Mouse (Mus musculus) liver, postnatal 0 days (tissue): ENCODE measurements at regions not wholly inside any gene's neighbourhood (a gene's known extent, or its start where the extent isn't known, plus 50 kb on each side); places are given as distances from the start of the nearest gene placed in this dataset.
"Not testable (repeated sequence)": the region's sequence is repeated elsewhere in the genome, so short reads cannot be mapped to it uniquely, and the experiment has no call there.

Source experiments
- CTCF ChIP-seq: sonication (generic); IDR thresholded peaks from 2 replicates; pipeline ENCODE4 v1.5.1; 2016; ENCODE audit warnings: antibody characterized with exemption, low read depth
- EP300 ChIP-seq: IDR thresholded peaks from 2 replicates; pipeline ENCODE4 v1.6.1; 2016; ENCODE audit warnings: antibody characterized with exemption, low read depth, mild to moderate bottlenecking

DNA sequence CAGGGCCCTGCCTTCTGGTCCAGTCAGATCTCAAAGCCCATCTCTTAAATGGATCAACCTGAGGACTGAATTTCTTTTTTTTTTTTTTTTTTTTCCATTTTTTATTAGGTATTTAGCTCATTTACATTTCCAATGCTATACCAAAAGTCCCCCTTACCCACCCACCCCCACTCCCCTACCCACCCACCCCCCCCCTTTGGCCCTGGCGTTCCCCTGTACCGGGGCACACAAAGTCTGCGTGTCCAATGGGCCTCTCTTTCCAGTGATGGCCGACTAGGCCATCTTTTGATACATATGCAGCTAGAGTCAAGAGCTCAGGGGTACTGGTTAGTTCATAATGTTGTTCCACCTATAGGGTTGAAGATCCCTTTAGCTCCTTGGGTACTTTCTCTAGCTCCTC, 108.5 kb upstream of the St6galnac5 start:
- not testable (repeated sequence) for TF ChIP-seq CTCF, EP300
